Mouse (Mus musculus) embryo, embryonic 11 days (tissue): Measurements from ENCODE around the gene Alox5ap.

Source experiments
- DNase-seq: peaks from one replicate; pipeline ENCODE4 v3.0.0-alpha.2; 2015

The Alox5ap gene

GRCm38 (mm10) chr5:149319874-149320323 lies 55.3 kb downstream of the Alox5ap start:
- no peak for DNase-seq

- DNase-seq, result peak; percentile 94
Observed at GRCm38 (mm10) chr5:149320534-149321482, 56.2 kb downstream of the Alox5ap start.

- DNase-seq, result peak; percentile 72
Observed at GRCm38 (mm10) chr5:149321909-149322841, 57.6 kb downstream of the Alox5ap start.

- DNase-seq, result no peak
Observed at GRCm38 (mm10) chr5:149322938-149323553, 58.5 kb downstream of the Alox5ap start.

- DNase-seq, result no peak
Observed at GRCm38 (mm10) chr5:149324739-149325138, 60.2 kb downstream of the Alox5ap start.

GRCm38 (mm10) chr5:149329098-149329887 lies 64.7 kb downstream of the Alox5ap start:
- DNase-seq, result no peak

GRCm38 (mm10) chr5:149330601-149331000 lies 66.0 kb downstream of the Alox5ap start:
- DNase-seq, result no peak

GRCm38 (mm10) chr5:149331407-149332143 lies 67.0 kb downstream of the Alox5ap start:
- peak; percentile 74 for DNase-seq

GRCm38 (mm10) chr5:149332787-149333186 lies 68.2 kb downstream of the Alox5ap start:
- no peak for DNase-seq

GRCm38 (mm10) chr5:149333941-149334698 lies 69.6 kb downstream of the Alox5ap start:
- DNase-seq, result no peak

GRCm38 (mm10) chr5:149335009-149335408 lies 70.4 kb downstream of the Alox5ap start:
- no peak for DNase-seq

GRCm38 (mm10) chr5:149335563-149336238 lies 71.1 kb downstream of the Alox5ap start:
- DNase-seq, result peak; percentile 88

GRCm38 (mm10) chr5:149337148-149337547 lies 72.6 kb downstream of the Alox5ap start:
- no peak for DNase-seq
